Mouse (Mus musculus) limb, embryonic 11.5 days (tissue): Measurements from ENCODE around the gene 9830107B12Rik. TPM values are rescaled to one million over a fixed set of nuclear protein-coding genes. Genes with fewer than 3 reads are reported as not detected.
A peak's percentile ranks its signal among the peaks of the same experiment; 100 is the strongest.

Experiments used
- ATAC-seq: fragments of 200-750 bp; cut with Nextera tagmentation; 2 replicates; pipeline ENCODE4 v1.8.0; 2017; ENCODE audit warnings: low read depth; ENCODE audit not compliant: insufficient number of reproducible peaks, low FRiP score, low TSS enrichment
- DNase-seq: peaks from one replicate; pipeline ENCODE4 v3.0.0-alpha.2; 2015; ENCODE audit warnings: low spot score
- H3K27ac ChIP-seq: fragments of 300-500 bp; sonication (generic); replicated peaks from 2 replicates; pipeline ENCODE4 v1.5.1; 2014; ENCODE audit warnings: low read depth, mild to moderate bottlenecking, low read length
- H3K27me3 ChIP-seq: fragments of 300-500 bp; sonication (generic); 2 replicates; pipeline ENCODE4 v1.6.1; 2014; ENCODE audit warnings: mild to moderate bottlenecking, low read length, mixed read lengths; ENCODE audit not compliant: control insufficient read depth, insufficient read depth
- H3K36me3 ChIP-seq: fragments of 300-500 bp; sonication (generic); 2 replicates; pipeline ENCODE4 v1.6.1; 2014; ENCODE audit warnings: mild to moderate bottlenecking, low read length, moderate library complexity, mixed read lengths; ENCODE audit not compliant: control insufficient read depth, insufficient read depth
- H3K4me1 ChIP-seq: fragments of 300-500 bp; sonication (generic); 2 replicates; pipeline ENCODE4 v1.6.1; 2014; ENCODE audit warnings: low read length, mixed read lengths; ENCODE audit not compliant: control insufficient read depth, insufficient read depth
- H3K4me2 ChIP-seq: fragments of 300-500 bp; sonication (generic); 2 replicates; pipeline ENCODE4 v1.6.1; 2014; ENCODE audit warnings: low read depth, mild to moderate bottlenecking, moderate library complexity; ENCODE audit not compliant: severe bottlenecking
- H3K4me3 ChIP-seq: fragments of 300-500 bp; sonication (generic); 2 replicates; pipeline ENCODE4 v1.5.1; 2014; ENCODE audit warnings: low read depth, low read length
- H3K9ac ChIP-seq: fragments of 300-500 bp; sonication (generic); 2 replicates; pipeline ENCODE4 v1.6.1; 2014; ENCODE audit warnings: mild to moderate bottlenecking, low read length
- H3K9me3 ChIP-seq: fragments of 300-500 bp; sonication (generic); 2 replicates; pipeline ENCODE4 v1.6.1; 2016; ENCODE audit warnings: low read length; ENCODE audit not compliant: control insufficient read depth
- WGBS: fragments of 180-500 bp; shearing (Covaris S2); extraction: QIAGEN DNeasy Blood & Tissue Kit; methylation state at CpG from one replicate; pipeline ENCODE4 v1.1.7; 2014; 5-methylcytosine and 5-hydroxymethylcytosine counted together
- polyA plus RNA-seq: library from polyadenylated mRNA; unstranded; fragments of >200 nt; fragmentation: Nextera tagmentation; extraction: Ambion mirVana; gene quantifications from 2 replicates; pipeline ENCODE4 v1.2.1, GENCODE M21; 2014

The 9830107B12Rik gene
- polyA plus RNA-seq, 1 experiment from 2014 or later: not detected

DNA sequence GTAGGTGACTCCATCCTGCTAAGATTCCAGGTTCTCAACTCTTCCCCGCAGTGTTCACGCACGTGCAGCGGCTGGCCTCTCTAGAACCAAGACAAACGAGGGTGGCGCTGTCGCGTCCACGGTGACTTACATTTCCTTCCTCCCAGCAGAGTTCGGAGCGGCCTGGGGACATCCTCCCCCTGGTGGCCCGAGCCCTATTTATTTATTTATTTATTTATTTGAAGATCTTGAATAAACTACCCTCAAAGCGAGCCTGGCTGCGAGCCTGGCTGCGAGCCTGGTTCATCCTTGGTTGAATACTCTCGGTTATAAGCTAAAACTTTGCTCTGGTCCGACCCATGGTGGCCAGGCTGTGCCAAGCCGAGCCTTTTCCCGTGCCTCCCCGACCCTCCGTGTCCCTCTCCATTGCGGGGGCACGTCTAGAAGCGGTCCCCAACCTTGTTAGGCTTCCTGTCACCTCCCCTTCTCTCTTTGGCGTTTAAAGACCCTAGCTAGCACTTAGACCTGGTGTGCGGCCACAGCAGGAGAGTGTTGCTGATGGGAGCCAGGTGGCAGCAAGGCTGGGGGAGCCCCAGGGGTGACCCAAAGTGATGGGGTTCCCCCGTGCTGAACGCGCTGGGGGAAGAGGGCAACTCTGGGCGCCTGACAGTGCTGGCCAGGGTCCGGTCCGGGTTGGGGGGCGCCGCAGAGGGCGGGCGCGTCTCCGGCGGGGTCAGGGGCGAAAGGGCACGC, 48.9 kb downstream of the 9830107B12Rik start:
- H3K4me3 ChIP-seq: peak overlapping the region; percentile 26
- H3K9me3 ChIP-seq: peaks cover 2% of the 10 kb centered on the region; the same call in 1 of the 2 replicates
- peaks cover 45% of the 10 kb centered on the region for H3K4me1 ChIP-seq
- H3K4me2 ChIP-seq: peak overlapping the region; percentile 77
- ATAC-seq (peak; percentile 45), DNase-seq (peak; percentile 79)
- peak overlapping the region; percentile 27; the same call in 1 of the 2 replicates for H3K9ac ChIP-seq
- H3K27ac ChIP-seq: peak overlapping the region; percentile 36; the same call in 1 of the 2 replicates
- H3K36me3 ChIP-seq: no peaks in the 10 kb centered on the region
- under 1% methylated on average over 37 of the region's 41 CpGs for WGBS
- H3K27me3 ChIP-seq: peaks cover 45% of the 10 kb centered on the region

DNA sequence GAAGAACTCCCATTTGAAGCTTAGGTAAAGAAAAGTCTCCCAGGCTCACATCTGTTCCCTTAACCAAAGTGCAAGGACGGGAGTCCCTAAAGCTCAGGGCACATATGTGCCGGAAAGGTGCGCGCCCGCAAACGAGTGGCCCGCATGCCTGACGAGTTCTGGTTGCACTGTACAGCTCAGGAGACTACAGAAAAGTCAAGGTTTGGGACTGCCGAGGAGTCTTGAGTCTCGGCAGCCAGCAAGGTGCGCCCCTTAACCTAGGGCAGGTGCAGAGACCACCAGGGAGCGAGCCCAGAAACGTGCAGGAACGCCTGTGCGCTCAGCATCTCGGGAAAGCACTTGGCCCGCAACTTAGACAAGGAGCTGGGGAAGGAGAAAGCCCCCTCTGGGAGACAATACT, 49.7 kb downstream of the 9830107B12Rik start:
- no peak for ATAC-seq
- no peaks in the 10 kb centered on the region for H3K36me3 ChIP-seq
- DNase-seq: peak; percentile 52
- H3K4me1 ChIP-seq: peaks cover 45% of the 10 kb centered on the region
- no peak overlapping the region for H3K27ac ChIP-seq
- peaks cover 2% of the 10 kb centered on the region; the same call in 1 of the 2 replicates for H3K9me3 ChIP-seq
- H3K4me3 ChIP-seq: no peak overlapping the region
- H3K9ac ChIP-seq: no peak overlapping the region
- peaks cover 45% of the 10 kb centered on the region for H3K27me3 ChIP-seq
- 2% methylated on average over 17 of the region's 17 CpGs for WGBS
- H3K4me2 ChIP-seq: peak overlapping the region; percentile 77

- no peak for ATAC-seq
- peak overlapping the region; percentile 22; the same call in 1 of the 2 replicates for H3K4me2 ChIP-seq
- H3K4me3 ChIP-seq: no peak overlapping the region
- peaks cover 45% of the 10 kb centered on the region for H3K27me3 ChIP-seq
- no peaks in the 10 kb centered on the region for H3K36me3 ChIP-seq
- H3K9ac ChIP-seq: no peak overlapping the region; the same call in 1 of the 2 replicates
- peak; percentile 70 for DNase-seq
- H3K9me3 ChIP-seq: peaks cover 2% of the 10 kb centered on the region; the same call in 1 of the 2 replicates
- no peak overlapping the region for H3K27ac ChIP-seq
- H3K4me1 ChIP-seq: peaks cover 45% of the 10 kb centered on the region
- WGBS: under 1% methylated on average over 26 of the region's 26 CpGs
Observed at GRCm38 (mm10) chr17:48095718-48096121, 50.3 kb downstream of the 9830107B12Rik start.

DNA sequence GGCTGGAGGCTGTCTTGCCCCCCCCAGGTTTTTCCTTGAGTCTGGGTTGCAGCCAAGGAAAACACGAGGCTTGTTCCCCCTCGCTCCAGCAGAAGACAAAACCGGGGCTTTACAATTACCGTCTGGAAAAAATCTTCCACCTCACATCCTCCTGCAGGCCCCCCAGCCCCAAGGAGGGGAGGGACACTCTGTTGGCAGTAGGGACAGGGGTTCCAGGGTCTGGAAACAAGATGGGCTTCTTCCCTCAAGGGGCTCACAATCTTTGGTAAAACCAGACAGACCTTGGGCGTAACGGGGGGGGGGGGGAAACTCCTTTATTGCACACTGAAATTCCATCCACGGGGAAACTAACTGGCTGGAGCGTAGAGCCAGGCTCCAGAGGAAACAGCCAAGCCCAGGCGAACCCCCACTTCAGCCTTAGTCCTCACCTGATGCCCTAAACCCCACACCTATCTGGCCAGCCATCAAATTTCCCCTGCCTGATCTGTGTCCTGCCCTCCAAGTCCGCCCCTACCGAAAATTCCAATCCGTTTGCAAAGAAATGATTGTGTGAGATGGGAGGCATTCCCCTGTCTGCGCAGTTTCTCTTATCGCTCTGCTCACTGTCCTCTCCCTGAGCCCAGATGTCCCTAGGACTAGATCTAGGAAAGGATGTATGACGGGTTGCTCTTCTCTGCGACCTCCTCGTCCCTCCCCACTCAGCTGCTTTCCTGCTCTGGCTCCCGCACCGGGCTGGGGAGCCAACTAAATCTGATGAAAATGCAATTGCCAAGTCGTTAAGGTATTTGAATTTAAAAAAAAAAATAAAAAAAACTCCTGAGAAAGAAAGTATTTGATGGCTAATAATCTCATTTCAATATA, 51.0 kb downstream of the 9830107B12Rik start:
- DNase-seq (peak; percentile 32), ATAC-seq (no peak)
- Histone ChIP-seq H3K27ac (no peak overlapping the region), H3K27me3 (peaks cover 43% of the 10 kb centered on the region), H3K36me3 (no peaks in the 10 kb centered on the region), H3K4me3 (no peak overlapping the region), H3K4me1 (peaks cover 42% of the 10 kb centered on the region), H3K4me2 (peak overlapping the region; percentile 8; the same call in 1 of the 2 replicates), H3K9me3 (peaks cover 2% of the 10 kb centered on the region; the same call in 1 of the 2 replicates), H3K9ac (no peak overlapping the region)
- 6% methylated on average over 20 of the region's 20 CpGs for WGBS

GRCm38 (mm10) chr17:48093286-48093817, 52.7 kb downstream of the 9830107B12Rik start:
- WGBS: 85% methylated on average over 5 of the region's 5 CpGs
- Histone ChIP-seq H3K27me3 (peaks cover 30% of the 10 kb centered on the region), H3K4me1 (peaks cover 33% of the 10 kb centered on the region), H3K27ac (no peak overlapping the region), H3K4me2 (no peak overlapping the region), H3K9me3 (peaks cover 2% of the 10 kb centered on the region; the same call in 1 of the 2 replicates), H3K9ac (no peak overlapping the region), H3K36me3 (no peaks in the 10 kb centered on the region), H3K4me3 (no peak overlapping the region)
- DNase-seq (no peak), ATAC-seq (no peak)

DNA sequence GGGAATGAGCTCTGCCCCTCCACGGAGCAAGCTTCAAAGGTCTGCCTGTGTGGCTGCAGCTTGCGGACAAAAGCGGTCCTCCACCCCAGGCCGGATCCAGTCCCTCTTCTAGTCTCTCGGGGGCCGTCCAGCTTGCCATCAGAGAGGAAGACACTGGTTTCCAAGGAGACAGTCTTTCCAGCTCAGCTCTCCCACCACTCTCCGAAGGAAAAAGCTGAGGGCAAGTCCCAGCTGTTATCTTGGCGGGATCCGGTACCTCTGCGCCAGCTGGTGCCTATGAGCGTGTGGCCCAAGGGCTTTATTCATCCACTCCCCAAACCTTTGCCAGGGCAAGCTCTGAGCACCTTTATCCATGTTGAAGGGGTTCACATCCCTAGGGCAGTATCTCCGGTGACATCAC, 55.8 kb downstream of the 9830107B12Rik start:
- peaks cover 6% of the 10 kb centered on the region; the same call in 1 of the 2 replicates for H3K4me1 ChIP-seq
- H3K4me2 ChIP-seq: no peak overlapping the region
- peaks cover 2% of the 10 kb centered on the region; the same call in 1 of the 2 replicates for H3K9me3 ChIP-seq
- ATAC-seq: no peak
- H3K27me3 ChIP-seq: peaks cover 11% of the 10 kb centered on the region
- no peaks in the 10 kb centered on the region for H3K36me3 ChIP-seq
- H3K9ac ChIP-seq: no peak overlapping the region
- DNase-seq: no peak
- no peak overlapping the region for H3K27ac ChIP-seq
- 83% methylated on average over 12 of the region's 12 CpGs for WGBS
- no peak overlapping the region for H3K4me3 ChIP-seq

- Histone ChIP-seq H3K36me3 (no peaks in the 10 kb centered on the region), H3K9me3 (peaks cover 2% of the 10 kb centered on the region; the same call in 1 of the 2 replicates), H3K4me1 (0 out of 2 replicates have a peak, but pooled peaks cover under 1% of the 10 kb centered on the region), H3K9ac (no peak overlapping the region), H3K27ac (no peak overlapping the region), H3K27me3 (peaks cover 5% of the 10 kb centered on the region; the same call in 1 of the 2 replicates), H3K4me3 (no peak overlapping the region), H3K4me2 (no peak overlapping the region)
- DNase-seq (no peak), ATAC-seq (no peak)
- 80% methylated on average over 2 of the region's 2 CpGs for WGBS
Observed at GRCm38 (mm10) chr17:48089446-48089845, 56.6 kb downstream of the 9830107B12Rik start.

- H3K27ac ChIP-seq: no peak within 1 kb of the TSS; the same call in 1 of the 2 replicates
Observed at GRCm38 (mm10) chr17:48089019-48089418, 57.0 kb downstream of the 9830107B12Rik start, which contains the start of gene 1700067P10Rik. 1700067P10Rik (plus strand) TSS chr17:48089319.

More at GRCm38 (mm10) chr17:48089019-48089418, 57.0 kb downstream of the 9830107B12Rik start, which contains the start of gene 1700067P10Rik:
- Histone ChIP-seq H3K4me1 (no peaks in the 10 kb centered on the region), H3K4me2 (no peak within 1 kb of the TSS), H3K9ac (no peak within 1 kb of the TSS), H3K9me3 (peaks cover 2% of the 10 kb centered on the region; the same call in 1 of the 2 replicates), H3K4me3 (no peak within 1 kb of the TSS), H3K27me3 (peaks cover under 1% of the 10 kb centered on the region; the same call in 1 of the 2 replicates), H3K36me3 (no peaks in the 10 kb centered on the region)
- no peak for ATAC-seq
- no peak for DNase-seq
